Mouse (Mus musculus) kidney, adult 2 months (tissue): ENCODE results near the gene Efna2.

Source experiments
- CTCF ChIP-seq: fragments of 200-500 bp; conservative IDR thresholded peaks from 2 replicates; pipeline ENCODE4 v1.5.1; 2011; ENCODE audit warnings: low read depth, mild to moderate bottlenecking, control low read depth, low read length, moderate library complexity, mixed read lengths; ENCODE audit not compliant: insufficient read depth, insufficient read length
- POLR2A ChIP-seq: fragments of 200-500 bp; IDR thresholded peaks from one replicate; pipeline ENCODE4 v1.6.1; 2011; ENCODE audit warnings: low read depth, low read length, control low read depth

GRCm38 (mm10) chr10:80215048-80215772 lies 35.9 kb downstream of the Efna2 start:
- TF ChIP-seq POLR2A (no peak), CTCF (no peak)
